Mouse (Mus musculus): Measurements from ENCODE around the gene Wnt5b. TPM values are rescaled to one million over a fixed set of nuclear protein-coding genes. Genes with fewer than 3 reads are reported as not detected.

Gene Wnt5b
- total RNA-seq, 2 experiments from 2014 or later, result 1.8 to 2.2 TPM

DNA sequence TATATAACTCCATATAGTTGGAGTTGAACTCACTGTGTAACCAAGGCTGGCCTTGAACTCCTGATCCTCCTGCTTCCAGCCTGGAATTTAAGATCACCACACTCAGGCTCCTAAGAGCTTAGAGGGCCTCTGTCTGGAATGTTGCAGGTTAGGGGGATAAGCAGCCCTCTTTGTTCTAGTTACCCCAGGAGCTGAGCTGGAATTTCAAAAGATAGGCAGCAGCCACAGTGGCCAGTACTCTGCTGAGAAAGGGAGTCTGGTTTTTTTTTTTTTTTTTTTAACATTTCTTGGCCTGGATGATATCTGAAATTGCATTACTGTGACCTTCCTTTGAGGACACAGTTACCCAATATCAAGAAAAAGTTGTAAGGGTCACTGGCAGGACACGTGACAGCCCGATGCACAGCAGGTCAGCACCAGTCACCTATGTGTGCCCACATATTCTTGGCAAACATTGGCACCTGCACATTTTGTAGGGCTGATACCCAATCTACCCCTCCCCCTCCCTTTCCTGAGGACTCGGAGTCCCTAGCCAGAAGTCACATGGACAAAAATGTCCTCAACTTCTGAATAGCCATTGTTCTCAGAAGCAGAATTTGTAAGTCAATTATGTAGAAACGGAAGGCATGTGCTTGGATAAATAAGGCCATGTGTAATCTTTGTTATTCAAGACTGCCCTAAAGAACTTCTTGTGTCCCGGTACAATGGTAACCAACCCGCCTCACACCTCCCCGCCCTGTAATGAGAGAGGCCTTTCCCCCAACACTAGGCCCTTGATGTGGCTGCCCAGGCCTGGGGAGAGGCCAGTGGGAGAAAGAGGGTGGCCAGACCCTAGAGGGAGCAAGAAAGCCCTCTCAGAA is 125.5 kb downstream of the Wnt5b start:
- DNase-seq (ENCODE audit: low spot score in 2 of 2), result peak; percentile 17 to 61

DNA sequence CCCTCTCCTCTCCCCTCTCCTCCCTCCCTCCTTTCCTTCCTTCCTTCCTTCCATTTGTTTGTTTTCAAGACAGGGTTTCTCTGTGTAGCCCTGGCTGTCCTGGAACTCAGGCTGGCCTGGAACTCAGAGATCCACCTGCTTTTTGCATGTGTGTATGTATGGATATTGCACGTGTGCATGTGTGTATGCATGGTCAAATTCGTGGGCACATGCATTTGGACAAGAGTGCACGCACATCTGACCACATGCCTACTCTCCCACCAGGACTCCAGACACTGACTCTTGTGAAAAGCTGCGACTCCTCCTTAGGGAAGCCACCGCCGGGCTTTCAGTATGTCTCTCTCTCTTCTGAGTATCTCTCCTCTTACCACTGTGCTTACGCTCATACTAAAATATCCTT is 126.3 kb downstream of the Wnt5b start:
- DNase-seq (ENCODE audit: low spot score in 2 of 2), result no peak

DNA sequence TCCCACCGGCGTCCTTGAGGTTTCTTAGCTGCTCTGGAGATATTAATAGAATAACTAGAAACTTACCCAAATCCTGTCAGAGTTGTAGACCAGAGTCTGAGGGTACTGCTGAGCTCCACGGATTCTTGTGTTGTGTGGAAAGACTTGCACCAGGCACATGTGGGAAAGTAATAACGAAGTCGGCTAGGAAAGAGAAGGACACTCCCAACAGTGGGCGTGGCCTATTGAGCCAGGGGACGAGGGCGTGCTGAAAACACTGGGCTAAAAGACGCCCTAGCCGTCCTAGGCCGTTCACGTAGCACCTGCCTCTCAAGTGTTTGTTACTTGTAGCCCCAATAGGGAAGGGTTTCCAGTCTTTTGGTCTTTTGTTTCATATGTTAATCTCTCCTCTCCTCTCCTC is 126.8 kb downstream of the Wnt5b start, which contains the start of gene Adipor2:
Adipor2 (minus strand) TSS at position 351 of the 400 bp plus-strand sequence.
- no peak for DNase-seq (ENCODE audit: low spot score in 2 of 2)

DNA sequence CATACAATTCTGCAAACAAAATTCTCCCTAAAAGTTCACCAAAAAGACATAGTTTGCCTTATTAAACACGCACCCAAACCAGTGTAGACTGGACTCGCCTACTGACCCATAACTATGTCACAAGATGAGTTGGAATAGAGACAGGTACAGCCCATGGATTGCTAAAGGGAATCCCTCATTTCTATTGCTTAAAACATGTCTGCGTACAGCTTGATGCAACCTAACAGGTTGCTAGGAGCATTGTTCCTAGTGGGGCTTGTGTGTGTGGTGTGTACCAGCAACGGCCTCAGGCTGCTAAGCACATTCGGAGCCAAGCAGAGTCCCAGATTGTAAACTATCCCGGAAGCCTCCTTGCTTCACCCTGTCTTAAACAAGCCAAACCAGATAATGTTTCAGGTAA is 127.5 kb downstream of the Wnt5b start:
- DNase-seq (ENCODE audit: low spot score in 2 of 2), result no peak

DNA sequence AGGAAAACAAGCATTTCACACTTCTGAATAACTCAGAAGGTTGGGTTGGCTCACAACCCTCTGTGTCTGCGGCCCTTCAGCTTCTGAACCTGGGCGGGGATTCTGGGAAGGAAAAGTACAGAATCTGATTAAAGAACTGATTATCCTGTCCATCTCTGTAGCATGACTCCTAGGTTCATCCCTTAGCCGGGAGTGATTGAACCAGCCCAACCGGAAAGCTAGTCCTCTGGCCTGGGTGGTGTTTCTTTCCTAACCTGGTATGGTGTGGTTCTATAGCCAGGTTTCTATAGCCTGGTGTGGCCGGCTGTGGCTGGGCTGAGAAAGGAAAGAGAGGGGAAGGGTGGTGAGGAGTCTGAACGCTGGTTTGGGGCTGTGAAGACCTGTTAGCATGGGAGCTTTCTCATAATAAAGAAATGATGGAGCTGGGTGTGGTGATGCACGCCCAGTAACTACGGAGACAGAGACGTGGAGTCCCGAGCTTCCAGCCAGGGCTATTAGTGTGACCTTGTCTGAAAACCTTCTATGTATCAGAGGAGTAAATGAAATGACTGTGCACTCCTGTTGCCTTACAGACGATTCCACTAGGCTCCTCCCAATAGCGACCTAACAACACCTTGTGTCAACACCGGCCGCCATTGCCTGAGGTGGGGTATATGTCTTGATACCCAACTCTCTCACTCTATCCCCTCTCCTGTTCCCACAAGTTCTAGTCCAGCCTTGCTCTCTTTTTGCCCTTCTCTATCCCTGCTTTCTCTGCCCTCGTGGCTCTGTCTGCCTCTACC is 129.7 kb downstream of the Wnt5b start:
- DNase-seq (ENCODE audit: low spot score in 2 of 2), result no peak

DNA sequence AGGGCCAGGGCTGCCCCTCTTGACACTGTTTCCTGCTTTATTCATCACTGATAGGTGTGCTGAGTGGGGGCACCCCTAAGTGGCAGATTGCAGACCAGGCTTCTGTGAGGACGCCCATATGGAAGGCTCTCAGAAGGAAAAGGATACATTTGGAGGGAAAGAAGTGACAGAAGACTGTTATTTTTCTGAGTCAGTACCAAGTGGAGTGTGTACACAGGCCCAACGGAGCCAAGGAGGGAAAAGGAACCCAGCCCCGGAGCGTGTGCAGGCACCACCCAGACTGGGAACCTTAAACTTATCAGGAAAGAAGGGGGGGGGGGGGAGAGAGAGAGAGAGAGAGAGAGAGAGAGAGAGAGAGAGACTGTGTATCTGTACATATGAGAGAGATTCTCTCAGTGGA is 131.6 kb downstream of the Wnt5b start:
- no peak for DNase-seq (ENCODE audit: low spot score in 2 of 2)

DNA sequence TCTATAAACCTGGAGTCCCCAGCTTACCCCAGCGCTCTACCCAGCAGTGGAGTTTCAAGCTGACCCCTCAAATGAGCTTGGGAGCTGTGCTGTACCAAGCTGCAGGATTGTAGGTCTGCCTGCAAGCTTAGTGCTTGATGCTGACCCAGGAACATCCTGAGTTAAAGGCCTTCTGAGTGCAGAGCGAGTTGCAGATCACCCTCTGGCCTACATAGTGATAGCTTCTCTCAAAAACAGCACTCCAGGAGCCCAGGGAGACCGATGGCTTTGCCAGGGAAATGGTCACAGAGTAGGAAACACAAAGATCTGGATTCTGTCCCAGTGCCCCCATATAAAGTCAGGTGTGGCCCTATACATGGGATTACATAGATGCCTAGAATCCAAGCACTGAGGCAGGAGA is 132.6 kb downstream of the Wnt5b start:
- no peak for DNase-seq (ENCODE audit: low spot score in 2 of 2)

DNA sequence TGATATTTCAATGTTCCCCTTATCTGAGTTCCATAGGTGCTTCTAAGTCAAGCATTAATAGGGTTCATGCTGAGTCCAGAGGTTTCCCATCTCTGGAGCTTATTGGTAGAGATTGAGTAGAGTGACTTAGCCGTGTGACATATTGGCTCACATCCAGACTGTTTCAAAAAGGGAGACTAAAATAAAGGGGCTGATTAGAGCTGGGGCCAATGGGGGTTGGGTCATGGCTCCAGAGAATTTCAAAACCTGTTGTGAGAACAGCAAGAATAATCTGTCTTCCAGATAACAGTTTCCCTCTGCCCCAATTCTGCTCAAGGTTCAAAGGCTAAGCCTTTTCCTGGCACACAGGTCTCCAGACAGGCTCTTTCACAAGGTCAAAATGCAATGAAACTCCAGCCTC is 134.4 kb downstream of the Wnt5b start:
- DNase-seq (ENCODE audit: low spot score in 2 of 2), result no peak

DNA sequence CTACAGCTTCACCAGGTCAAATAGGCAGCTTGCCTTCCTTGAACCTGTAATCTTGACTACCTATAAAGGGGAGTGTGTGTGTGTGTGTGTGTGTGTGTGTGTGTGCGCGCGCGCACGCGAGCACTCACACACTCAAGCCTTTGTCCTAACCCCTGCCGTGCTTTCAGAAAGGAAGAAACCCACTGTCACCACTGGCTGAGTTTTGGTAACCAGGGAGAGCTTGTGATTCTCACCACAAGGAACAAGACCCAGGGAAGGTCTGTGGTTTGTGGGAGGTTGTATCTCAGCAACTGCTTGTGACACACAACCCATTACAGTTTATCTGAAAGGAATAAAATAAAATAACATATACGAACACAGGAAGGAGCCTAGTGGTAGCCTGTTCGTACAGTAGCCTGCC is 135.6 kb downstream of the Wnt5b start:
- DNase-seq (ENCODE audit: low spot score in 2 of 2), result no peak

DNA sequence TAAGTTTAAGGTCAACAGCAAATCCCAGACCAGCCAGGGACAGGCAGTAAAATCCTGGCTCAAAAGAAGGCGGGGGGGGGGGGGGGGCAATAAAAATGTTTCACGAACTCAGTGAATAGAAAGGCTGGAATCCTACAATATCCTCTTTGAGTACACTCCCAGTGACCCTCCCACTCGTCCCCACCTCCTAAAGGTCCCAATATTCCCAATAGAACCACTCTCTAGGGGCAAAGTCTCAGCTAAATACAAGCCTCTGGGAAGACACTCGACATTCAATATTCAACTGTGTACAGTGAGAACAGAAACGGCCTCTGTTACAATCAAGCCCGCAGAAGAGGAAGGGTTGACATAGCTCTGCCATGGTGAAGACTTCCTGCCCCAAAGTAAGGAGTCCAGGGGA is 136.3 kb downstream of the Wnt5b start:
- no peak for DNase-seq (ENCODE audit: low spot score in 2 of 2)

DNA sequence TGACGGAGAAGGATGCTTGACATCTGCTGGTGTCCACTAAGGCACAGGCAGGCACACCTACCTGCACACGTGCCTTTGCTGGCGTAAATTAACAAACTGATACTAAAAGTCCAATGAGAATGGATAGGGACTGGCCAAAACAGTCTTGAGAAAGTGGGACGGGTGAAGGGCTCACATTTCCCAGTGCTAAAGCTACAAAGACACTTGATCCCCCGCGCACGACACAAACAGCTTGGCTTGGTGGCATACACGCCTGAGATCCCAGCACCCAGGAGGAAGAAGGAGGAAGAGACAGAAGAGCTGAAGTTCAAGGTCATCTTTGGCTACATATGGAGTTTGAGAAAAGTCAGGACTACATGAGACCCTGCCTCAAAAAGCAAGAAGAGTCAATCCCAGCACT is 137.6 kb downstream of the Wnt5b start:
- no peak for DNase-seq (ENCODE audit: low spot score in 2 of 2)

DNA sequence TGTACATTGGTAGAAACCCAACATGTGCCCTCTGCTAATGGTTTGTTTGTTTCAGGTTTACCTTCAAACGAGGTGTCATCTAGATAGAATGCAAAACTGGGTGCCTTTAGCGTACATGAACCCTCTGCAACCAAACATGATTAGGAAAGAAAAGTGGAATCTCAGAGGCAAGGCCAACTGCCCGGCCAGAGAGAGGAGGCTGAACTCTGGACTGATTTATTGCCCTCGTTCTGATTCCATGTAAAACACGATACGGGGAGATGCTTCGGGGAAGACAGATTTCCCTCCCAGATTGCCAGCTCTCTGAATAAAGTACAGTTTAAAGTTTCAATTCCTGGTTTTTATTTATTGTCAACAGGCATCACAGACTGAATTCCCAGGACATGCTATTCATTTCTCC is 138.8 kb downstream of the Wnt5b start:
- DNase-seq (ENCODE audit: low spot score in 2 of 2), result no peak

DNA sequence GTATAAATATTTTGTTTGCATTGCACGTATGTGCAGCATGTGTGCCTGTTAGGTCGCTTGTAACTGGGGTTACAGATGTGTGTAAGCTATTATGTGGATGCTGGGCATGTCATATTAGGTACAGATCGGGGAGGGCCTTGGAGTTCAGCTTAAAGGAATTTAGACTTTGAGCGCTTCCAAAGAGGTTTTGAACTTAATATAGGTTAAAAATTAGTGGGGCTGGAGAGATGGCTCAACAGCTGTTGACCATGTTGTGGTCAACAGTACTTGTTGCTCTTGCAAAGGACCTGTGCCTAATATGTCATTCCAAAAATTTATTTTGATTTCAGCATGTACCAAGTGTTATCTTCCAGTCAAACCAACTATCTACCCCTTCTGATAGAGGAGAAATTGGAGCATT is 139.3 kb downstream of the Wnt5b start:
- no peak for DNase-seq (ENCODE audit: low spot score in 2 of 2)

DNA sequence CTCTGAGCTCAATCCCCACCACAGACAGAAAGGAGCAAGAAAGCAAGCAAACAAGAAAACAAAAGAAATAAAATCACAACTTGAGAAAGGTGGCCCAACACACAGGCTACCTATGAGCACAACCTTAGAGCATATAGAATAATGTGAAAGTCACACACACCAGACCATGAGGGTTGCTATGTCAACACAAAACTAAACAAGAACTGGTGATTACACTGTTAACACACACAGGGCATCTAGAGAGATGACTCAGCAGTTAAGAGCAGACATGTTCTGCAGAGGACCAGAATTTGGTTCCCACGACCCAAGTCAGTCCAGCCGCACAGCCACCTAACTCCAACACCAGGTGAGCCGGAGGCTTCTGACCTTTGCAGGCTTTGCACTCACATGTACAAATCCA is 141.2 kb downstream of the Wnt5b start:
- DNase-seq (ENCODE audit: low spot score in 2 of 2), result no peak

DNA sequence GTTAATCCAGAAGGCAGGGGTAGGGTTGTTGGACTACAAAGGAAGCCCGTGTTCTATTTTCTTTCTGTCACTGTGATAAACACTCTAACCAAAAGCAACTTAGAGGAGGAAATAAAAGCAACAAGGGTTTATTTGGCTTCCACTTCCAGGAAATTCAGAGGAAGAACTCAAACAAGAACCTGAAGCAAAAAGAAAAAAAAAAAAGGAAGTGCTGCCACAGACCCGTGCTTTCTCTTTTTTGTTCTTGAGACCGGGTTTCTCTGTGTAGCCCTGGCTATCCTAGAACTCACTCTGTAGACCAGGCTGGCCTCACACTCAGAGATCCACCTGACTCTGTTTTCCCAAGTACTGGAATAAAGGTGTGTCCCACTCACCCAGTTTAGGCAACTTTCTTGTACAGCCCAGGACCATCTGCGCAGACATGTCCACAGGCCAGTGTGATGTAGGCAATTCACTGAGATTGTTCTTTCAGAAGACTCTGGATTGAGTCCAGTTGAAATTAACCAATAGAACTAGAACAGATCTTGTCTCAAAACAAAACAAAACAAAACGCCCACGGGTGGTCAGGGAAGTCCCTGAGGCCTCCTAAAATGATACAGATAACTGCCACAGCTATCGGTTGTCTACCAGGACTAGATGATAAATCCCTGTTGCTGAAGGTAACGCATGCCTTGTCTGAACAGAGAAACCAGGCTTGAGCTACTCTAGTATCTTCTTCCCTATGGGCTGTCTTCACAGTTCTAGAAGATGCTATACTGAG is 142.4 kb downstream of the Wnt5b start:
- DNase-seq (ENCODE audit: low spot score in 2 of 2), result no peak

DNA sequence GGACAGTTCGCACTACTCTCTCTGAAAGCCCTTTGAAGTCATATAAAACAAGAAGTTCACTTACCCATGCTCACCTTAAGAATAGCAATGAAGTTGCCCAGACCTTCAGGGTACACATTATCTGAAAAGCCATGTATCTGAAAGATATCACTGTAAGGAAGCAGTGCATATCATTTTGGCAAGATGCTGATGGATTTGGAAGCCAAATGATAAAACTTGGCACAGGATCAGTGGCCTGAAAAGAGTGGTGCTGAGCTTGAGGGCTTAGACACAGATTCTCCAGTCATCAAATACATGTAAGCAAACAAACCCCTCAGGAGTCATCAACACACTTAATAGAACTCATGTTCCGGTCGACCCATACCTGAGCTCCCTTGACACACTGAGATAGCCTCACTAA is 143.5 kb downstream of the Wnt5b start:
- DNase-seq (ENCODE audit: low spot score in 2 of 2), result no peak

DNA sequence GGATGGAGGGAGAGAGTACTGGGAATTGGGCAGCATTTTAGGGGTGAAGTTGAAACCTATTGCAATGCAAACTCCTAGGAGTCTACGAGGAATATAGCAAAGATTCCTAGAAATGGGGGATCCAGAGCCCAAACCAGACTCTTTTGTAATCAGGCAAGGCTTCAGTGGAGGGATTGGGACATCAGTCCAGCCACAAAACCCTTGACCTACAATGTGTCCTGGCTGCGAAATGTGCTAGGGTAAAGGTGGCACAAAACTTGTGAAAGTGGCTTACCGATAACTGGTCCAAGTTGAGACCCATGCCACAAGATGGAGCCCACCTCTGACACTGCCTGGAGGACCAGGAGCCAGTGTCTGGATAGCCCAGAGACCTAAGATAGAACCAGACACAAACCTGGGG is 144.8 kb downstream of the Wnt5b start:
- no peak for DNase-seq (ENCODE audit: low spot score in 2 of 2)

DNA sequence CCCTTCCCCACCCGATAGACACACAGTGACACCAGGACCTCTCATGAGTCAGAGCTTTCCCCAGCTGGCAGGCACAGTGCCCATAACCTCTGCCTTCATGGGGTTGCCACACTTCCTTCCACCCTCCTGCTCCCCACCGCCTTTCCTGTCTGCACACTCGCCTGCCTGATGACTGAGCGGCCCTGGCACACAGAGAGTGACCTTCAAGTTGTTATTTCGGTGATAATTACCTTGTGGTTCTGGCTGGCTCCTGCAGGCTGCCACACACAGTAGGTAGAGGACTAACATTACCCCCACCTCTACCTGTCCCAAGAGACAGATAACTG is 147.9 kb downstream of the Wnt5b start:
- DNase-seq (ENCODE audit: low spot score in 2 of 2), result no peak

DNA sequence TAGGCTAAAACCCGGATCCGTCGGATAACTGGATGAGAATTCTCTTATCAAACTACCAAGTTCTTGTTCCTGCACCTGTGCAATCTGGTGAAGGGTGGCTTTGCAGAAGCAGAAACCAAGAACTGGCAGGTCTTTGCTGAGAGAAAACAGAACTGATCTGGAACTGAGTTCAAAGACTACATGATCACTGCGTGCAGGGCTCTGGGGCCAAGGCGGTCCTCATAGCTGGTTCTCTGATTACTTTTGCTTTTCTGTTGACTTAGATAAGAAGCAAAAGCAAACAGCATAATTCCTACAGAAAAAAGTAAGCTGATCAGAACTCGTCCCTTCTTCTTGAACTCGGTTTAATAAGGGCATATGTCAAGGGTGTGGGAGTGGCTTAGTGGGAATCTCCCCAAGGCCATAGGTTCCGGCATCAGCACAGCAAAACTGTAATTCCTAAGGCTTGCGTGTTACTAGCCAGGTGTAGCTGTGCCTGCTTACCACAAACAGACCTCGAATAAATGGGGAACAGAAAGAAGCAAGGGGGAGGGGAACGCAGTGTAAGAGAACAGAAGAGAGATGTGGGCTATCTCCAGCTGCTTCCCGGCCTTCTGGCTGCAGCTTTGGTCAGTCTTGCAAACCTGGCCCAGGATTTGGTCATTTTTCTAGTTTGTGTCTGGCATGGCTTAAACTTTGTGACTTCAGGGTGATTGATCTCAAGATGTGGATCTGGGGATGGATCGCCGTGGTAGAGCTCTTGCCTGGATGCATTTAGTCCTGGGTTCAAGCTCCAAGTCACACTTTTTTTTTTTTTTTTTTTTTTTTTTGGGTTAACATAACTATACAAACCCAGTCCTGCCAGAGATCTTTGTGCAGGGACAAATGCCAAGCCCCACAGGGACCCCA is 148.5 kb downstream of the Wnt5b start:
- no peak for DNase-seq (ENCODE audit: low spot score in 2 of 2)

DNA sequence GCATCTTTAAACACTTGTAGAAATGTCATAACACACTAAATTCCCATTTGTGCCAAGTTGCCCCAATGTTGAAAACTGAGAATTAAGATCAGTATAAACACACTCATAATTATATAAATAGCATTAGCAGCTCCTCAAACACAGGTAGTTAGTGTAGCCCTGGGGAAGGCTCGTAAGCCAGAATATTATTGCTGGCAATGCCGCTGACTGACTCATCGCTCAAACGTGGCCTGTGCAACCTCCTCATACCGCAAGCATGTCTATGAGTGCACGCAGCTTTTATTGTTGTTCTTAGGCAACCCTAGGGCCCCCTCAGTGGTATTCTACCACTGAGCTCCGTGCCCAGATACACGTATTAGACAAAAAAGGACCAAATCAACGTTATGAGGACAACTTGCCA is 151.3 kb downstream of the Wnt5b start:
- DNase-seq (ENCODE audit: low spot score in 2 of 2), result no peak

DNA sequence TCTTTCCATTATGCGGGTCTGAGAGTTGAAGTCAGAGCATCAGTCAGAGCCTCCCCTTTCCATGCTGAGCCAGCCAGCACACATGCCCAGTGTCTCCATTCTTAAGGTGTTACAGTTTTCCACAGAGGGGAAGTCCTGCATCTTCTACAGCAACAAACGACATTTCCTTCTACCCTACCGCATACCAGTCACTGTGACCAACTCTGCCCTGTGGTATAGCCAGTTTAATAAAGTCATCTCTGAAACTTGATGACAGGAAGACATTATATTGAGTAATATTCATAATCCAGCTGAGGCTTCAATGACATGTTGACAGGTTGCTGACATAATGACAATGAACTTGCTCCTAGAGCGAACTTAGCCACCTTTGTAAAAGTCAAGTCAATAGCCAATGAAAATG is 153.4 kb downstream of the Wnt5b start:
- no peak for DNase-seq (ENCODE audit: low spot score in 2 of 2)

Measured in layer of hippocampus, postnatal 14 days (tissue).